Mouse (Mus musculus): ENCODE measurements at regions not wholly inside any gene's neighbourhood (a gene's known extent, or its start where the extent isn't known, plus 50 kb on each side); places are given as distances from the start of the nearest gene placed in this dataset.

DNA sequence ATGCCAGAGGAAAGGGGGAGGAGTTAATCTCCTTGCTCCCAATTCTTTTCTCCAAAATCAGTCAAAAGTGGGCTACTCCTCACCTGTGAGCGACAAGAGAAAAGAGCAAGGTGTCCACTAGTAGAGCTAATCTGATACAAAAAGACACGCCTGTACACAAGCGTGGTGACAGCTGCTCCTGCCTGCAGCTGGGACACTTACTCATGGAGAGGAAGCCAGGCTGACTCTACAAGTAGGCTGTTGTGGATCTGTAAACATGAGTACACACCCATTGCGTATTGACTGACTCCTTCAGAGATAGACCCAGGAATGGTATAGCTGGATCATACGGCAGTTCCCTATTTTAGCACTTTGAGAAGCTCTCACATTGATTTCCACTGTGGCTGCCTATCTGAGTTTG is 129.7 kb downstream of the Nuak1 start:
- DNase-seq (ENCODE audit: low spot score), result no peak

DNA sequence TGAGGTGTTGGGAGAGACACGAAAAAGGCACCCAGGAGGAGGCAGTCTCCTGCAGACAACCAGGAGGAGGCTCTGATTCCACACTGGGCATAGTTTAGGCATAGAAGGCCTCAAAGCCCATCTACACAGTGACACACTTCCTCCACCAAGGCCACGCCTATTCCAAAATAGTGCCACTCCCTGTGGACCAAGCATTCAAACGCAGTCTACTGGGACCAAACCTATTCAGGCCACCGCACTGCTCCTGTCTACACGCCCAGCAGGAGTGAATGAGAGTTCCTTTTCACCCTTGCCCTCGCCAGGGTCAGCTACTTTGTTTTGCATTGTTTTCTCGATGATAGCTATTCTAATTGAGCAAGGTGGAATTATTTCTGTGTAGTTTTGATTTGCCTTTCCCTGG is 127.7 kb downstream of the Nuak1 start:
- no peak for DNase-seq (ENCODE audit: low spot score)

DNA sequence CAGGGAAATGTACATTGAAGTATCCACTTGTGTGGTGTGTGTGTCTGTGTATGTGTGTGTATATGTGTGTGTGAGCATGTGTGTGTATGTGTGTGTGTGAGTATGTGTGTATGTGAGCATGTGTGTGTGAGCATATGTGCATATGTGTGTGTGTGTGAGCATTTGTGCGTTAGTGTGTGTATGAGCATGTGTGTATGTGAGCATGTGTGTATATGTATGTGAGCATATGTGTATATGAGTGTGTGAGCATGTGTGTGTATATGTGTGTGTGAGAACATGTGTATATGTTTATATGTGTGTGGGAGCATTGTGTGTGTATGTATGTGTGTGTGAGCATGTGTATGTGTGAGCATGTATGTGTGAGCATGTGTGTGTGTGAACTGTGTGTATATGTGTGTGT is 123.5 kb downstream of the Nuak1 start:
- DNase-seq (ENCODE audit: low spot score), result no peak

DNA sequence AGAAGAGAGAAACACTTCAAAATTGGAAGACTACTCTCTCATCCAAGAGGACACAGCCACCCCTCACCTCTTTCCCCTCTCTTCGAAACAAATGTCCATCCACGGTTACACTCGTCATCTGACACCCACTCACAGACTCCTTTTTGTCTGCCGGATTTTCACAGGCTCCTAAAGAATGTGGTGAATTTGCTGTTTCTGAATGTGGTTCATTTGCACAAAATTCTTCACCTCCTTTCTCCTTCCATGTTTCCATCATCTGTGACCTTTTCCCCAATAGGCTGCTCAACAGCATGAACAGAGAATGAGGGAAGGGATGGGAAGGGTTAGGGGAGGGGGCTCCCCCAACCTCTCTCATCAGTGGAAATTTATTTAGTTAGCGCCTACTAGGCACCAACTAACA is 122.4 kb downstream of the Nuak1 start:
- DNase-seq (ENCODE audit: low spot score), result no peak
